Mouse (Mus musculus): ENCODE results near the gene Fat4. TPM values are rescaled to one million over a fixed set of nuclear protein-coding genes. Genes with fewer than 3 reads are reported as not detected.

Fat4 gene
- polyA plus RNA-seq, 1 experiment = 0.24 TPM

GRCm38 (mm10) chr3:38923251-38923686 lies 36.5 kb downstream of the Fat4 start:
- TF ChIP-seq CTCF (IDR thresholded peaks at IDR 0.05; ENCODE audit: low read depth, low read length) = no peak
- no peak for TF ChIP-seq POLR2A (IDR thresholded peaks at IDR 0.05; ENCODE audit: borderline replicate concordance, low read depth, low read length)
- Histone ChIP-seq H3K27ac (ENCODE audit: insufficient read depth, low read depth, low read length) (no peak overlapping the region), H3K4me3 (ENCODE audit: insufficient read depth, low read length) (no peak overlapping the region), H3K4me1 (ENCODE audit: control insufficient read depth, insufficient read depth, low read length) (no peaks in the 10 kb centered on the region)

- Histone ChIP-seq H3K4me3 (ENCODE audit: insufficient read depth, low read length) (no peak overlapping the region), H3K27ac (ENCODE audit: insufficient read depth, low read depth, low read length) (no peak overlapping the region), H3K4me1 (ENCODE audit: control insufficient read depth, insufficient read depth, low read length) (no peaks in the 10 kb centered on the region)
- TF ChIP-seq POLR2A (IDR thresholded peaks at IDR 0.05; ENCODE audit: borderline replicate concordance, low read depth, low read length) = no peak
- TF ChIP-seq CTCF (IDR thresholded peaks at IDR 0.05; ENCODE audit: low read depth, low read length) = no peak
Measured at GRCm38 (mm10) chr3:38928076-38928686, 41.4 kb downstream of the Fat4 start.

DNA sequence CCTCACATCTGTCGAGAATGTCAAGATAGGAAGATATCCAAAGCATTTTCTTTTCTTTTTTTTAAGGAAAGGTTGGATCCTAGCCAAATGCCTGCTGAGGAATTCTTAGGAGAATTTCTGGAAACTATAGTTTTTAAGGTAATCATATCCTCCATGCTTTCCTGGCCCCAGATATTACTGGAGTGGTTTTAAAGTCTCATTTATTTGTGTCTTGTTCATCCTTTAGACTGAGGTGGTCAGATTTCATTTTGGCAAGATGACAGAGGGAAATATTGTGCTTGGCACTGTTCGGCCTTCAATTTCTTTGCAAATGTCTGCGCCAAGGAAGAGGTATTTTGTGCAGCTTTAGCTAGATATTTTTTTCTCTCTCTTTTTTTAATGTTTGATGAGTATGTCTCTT lies 42.0 kb downstream of the Fat4 start:
- TF ChIP-seq POLR2A (IDR thresholded peaks at IDR 0.05; ENCODE audit: borderline replicate concordance, low read depth, low read length) (no peak), CTCF (IDR thresholded peaks at IDR 0.05; ENCODE audit: low read depth, low read length) (no peak)
- Histone ChIP-seq H3K4me3 (ENCODE audit: insufficient read depth, low read length) (no peak overlapping the region), H3K4me1 (ENCODE audit: control insufficient read depth, insufficient read depth, low read length) (no peaks in the 10 kb centered on the region), H3K27ac (ENCODE audit: insufficient read depth, low read depth, low read length) (no peak overlapping the region)

DNA sequence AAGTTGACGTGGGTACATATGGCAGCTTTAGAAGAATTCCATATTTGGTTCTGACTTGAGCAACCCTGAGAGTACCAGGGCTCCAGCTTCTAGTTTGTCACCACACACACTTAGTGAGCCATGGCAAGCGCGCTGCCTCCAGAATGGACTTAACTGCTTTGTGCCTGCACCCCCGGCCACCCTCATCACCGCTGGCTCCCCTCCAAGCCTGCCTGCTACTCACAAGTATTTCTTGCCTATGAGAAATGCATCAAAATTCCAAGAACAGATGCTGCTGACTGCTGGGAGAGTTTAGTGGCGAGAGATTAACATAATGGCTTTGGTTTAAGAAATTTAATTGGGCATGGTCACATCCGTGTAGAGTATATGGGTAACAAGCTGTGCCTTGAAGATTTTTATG lies 48.0 kb downstream of the Fat4 start:
- Histone ChIP-seq H3K4me1 (ENCODE audit: control insufficient read depth, insufficient read depth, low read length) (no peaks in the 10 kb centered on the region), H3K27ac (ENCODE audit: insufficient read depth, low read depth, low read length) (no peak overlapping the region), H3K4me3 (ENCODE audit: insufficient read depth, low read length) (no peak overlapping the region)
- TF ChIP-seq CTCF (IDR thresholded peaks at IDR 0.05; ENCODE audit: low read depth, low read length) (no peak), POLR2A (IDR thresholded peaks at IDR 0.05; ENCODE audit: borderline replicate concordance, low read depth, low read length) (no peak)

GRCm38 (mm10) chr3:38936485-38936884 lies 49.7 kb downstream of the Fat4 start:
- TF ChIP-seq POLR2A (IDR thresholded peaks at IDR 0.05; ENCODE audit: borderline replicate concordance, low read depth, low read length) (no peak), CTCF (IDR thresholded peaks at IDR 0.05; ENCODE audit: low read depth, low read length) (no peak)
- H3K4me1 ChIP-seq (ENCODE audit: control insufficient read depth, insufficient read depth, low read length) = no peaks in the 10 kb centered on the region
- H3K4me3 ChIP-seq (ENCODE audit: insufficient read depth, low read length) = no peak overlapping the region
- H3K27ac ChIP-seq (ENCODE audit: insufficient read depth, low read depth, low read length) = no peak overlapping the region

DNA sequence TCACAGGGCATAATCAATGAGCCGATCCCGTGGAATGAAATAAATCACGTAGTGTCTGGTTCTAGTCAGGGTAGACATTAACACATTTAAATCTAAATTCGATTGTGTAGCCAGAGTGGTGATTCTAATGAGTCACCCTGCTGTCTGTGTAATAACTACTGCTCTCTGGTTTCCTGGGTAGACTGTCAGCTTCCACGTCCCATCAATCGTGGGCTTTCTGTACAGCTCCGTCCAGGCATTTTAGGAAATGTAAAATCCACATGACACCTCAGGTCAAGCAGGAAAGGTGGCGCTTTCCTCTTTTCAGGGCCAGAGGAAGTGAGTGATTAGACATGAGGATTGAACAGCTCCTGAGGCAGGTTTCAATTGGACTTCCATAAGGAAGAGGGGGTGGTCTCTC lies 50.4 kb downstream of the Fat4 start:
- H3K4me1 ChIP-seq (ENCODE audit: control insufficient read depth, insufficient read depth, low read length) = no peaks in the 10 kb centered on the region
- TF ChIP-seq POLR2A (IDR thresholded peaks at IDR 0.05; ENCODE audit: borderline replicate concordance, low read depth, low read length) (no peak), CTCF (IDR thresholded peaks at IDR 0.05; ENCODE audit: low read depth, low read length) (no peak)
- H3K4me3 ChIP-seq (ENCODE audit: insufficient read depth, low read length) = no peak overlapping the region
- H3K27ac ChIP-seq (ENCODE audit: insufficient read depth, low read depth, low read length) = no peak overlapping the region

GRCm38 (mm10) chr3:38938136-38938535 lies 51.4 kb downstream of the Fat4 start:
- Histone ChIP-seq H3K4me1 (ENCODE audit: control insufficient read depth, insufficient read depth, low read length) (no peaks in the 10 kb centered on the region), H3K27ac (ENCODE audit: insufficient read depth, low read depth, low read length) (no peak overlapping the region), H3K4me3 (ENCODE audit: insufficient read depth, low read length) (no peak overlapping the region)
- TF ChIP-seq CTCF (IDR thresholded peaks at IDR 0.05; ENCODE audit: low read depth, low read length) = no peak
- no peak for TF ChIP-seq POLR2A (IDR thresholded peaks at IDR 0.05; ENCODE audit: borderline replicate concordance, low read depth, low read length)

DNA sequence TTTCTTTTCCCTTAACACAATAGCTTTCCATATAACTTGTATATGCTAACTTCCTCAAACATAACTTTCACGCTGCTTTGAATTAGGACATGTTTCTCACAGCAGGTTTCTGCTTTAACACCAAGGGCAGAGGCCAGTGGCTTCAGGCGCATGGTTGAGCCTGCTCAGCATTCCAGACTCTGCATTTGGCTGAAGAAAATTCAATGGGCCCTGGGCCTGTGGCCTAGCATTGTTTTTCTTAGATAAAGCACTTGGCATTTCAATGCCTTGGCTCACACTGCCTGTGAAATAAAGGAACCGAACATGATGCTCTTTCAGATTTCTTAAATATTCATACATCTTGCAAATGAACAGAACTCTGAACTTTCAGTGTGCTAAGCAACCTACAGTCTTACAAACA lies 52.8 kb downstream of the Fat4 start:
- Histone ChIP-seq H3K4me3 (ENCODE audit: insufficient read depth, low read length) (no peak overlapping the region), H3K4me1 (ENCODE audit: control insufficient read depth, insufficient read depth, low read length) (no peaks in the 10 kb centered on the region), H3K27ac (ENCODE audit: insufficient read depth, low read depth, low read length) (no peak overlapping the region)
- TF ChIP-seq CTCF (IDR thresholded peaks at IDR 0.05; ENCODE audit: low read depth, low read length) (no peak), POLR2A (IDR thresholded peaks at IDR 0.05; ENCODE audit: borderline replicate concordance, low read depth, low read length) (no peak)

DNA sequence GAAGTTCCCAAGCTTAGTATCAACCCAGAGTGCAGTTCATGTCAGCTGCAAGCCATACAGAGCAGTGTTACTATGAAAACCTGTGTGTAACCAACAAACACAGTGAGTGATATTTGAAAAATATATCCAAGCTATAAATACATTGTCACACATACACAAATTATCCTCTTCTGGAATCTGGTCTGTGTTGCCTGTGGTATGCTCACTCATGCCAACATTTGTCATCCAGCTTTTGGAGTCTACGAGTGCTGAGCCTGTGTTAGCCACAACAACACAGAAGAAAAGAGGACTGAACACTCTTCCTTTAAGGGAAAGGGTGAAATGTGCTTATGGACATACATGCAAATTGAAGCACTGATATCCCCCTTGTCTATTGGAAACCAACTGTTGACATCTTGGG lies 53.6 kb downstream of the Fat4 start:
- TF ChIP-seq CTCF (IDR thresholded peaks at IDR 0.05; ENCODE audit: low read depth, low read length) = no peak
- TF ChIP-seq POLR2A (IDR thresholded peaks at IDR 0.05; ENCODE audit: borderline replicate concordance, low read depth, low read length) = no peak
- no peak overlapping the region for H3K4me3 ChIP-seq (ENCODE audit: insufficient read depth, low read length)
- H3K4me1 ChIP-seq (ENCODE audit: control insufficient read depth, insufficient read depth, low read length) = no peaks in the 10 kb centered on the region
- H3K27ac ChIP-seq (ENCODE audit: insufficient read depth, low read depth, low read length) = no peak overlapping the region

GRCm38 (mm10) chr3:38945157-38945556 lies 58.4 kb downstream of the Fat4 start:
- H3K27ac ChIP-seq (ENCODE audit: insufficient read depth, low read depth, low read length) = no peak overlapping the region
- H3K4me1 ChIP-seq (ENCODE audit: control insufficient read depth, insufficient read depth, low read length) = no peaks in the 10 kb centered on the region
- no peak overlapping the region for H3K4me3 ChIP-seq (ENCODE audit: insufficient read depth, low read length)
- no peak for TF ChIP-seq POLR2A (IDR thresholded peaks at IDR 0.05; ENCODE audit: borderline replicate concordance, low read depth, low read length)
- no peak for TF ChIP-seq CTCF (IDR thresholded peaks at IDR 0.05; ENCODE audit: low read depth, low read length)

GRCm38 (mm10) chr3:38947706-38948105 lies 61.0 kb downstream of the Fat4 start:
- no peak overlapping the region for H3K4me3 ChIP-seq (ENCODE audit: insufficient read depth, low read length)
- H3K4me1 ChIP-seq (ENCODE audit: control insufficient read depth, insufficient read depth, low read length) = no peaks in the 10 kb centered on the region
- H3K27ac ChIP-seq (ENCODE audit: insufficient read depth, low read depth, low read length) = no peak overlapping the region
- TF ChIP-seq POLR2A (IDR thresholded peaks at IDR 0.05; ENCODE audit: borderline replicate concordance, low read depth, low read length) = no peak
- TF ChIP-seq CTCF (IDR thresholded peaks at IDR 0.05; ENCODE audit: low read depth, low read length) = no peak

Data from bone marrow macrophage, adult 2 months (primary cell).